Mouse (Mus musculus): ENCODE results near the gene Ppm1l.

GRCm38 (mm10) chr3:69461956-69462355, 145.3 kb downstream of the Ppm1l start:
- TF ChIP-seq POLR2A (IDR thresholded peaks at IDR 0.05; ENCODE audit: low read depth, low read length) (no peak), CTCF (IDR thresholded peaks at IDR 0.05; ENCODE audit: borderline replicate concordance, insufficient read depth, low read length) (no peak)
